Mouse (Mus musculus) layer of hippocampus, postnatal 36 days (tissue): Measurements from ENCODE around the gene Ldlrad3. TPM values are rescaled to one million over a fixed set of nuclear protein-coding genes. Genes with fewer than 3 reads are reported as not detected.

ENCODE experiments used
- DNase-seq, 2 experiments: peaks; one replicate each; pipeline ENCODE4 v3.0.0; 2022
- total RNA-seq, 2 experiments: library from RNA; stranded (reverse); gene quantifications; 2 replicates each; pipeline ENCODE4 v1.2.3; 2021

Ldlrad3 gene
- total RNA-seq, 2 experiments from 2014 or later: 9.3 to 9.4 TPM

DNA sequence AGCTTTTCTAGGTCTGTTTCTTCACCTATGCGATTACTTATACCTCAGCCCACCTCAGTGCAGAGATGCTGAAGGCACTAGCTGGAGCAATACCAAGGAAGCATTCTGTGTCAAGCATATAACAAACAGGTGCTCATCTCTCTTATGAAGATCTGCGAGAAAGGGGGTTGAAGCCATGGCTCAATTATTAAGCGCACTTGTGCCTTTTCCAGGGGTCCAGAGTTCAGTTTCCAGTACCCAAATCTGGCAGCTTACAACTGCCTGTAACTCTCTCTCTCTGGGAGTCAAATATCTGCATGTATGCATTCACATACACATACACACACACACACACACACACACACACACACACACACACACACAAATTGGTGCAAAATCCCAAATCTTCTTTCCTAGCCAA is 72.4 kb downstream of the Ldlrad3 start:
- DNase-seq: no peak

DNA sequence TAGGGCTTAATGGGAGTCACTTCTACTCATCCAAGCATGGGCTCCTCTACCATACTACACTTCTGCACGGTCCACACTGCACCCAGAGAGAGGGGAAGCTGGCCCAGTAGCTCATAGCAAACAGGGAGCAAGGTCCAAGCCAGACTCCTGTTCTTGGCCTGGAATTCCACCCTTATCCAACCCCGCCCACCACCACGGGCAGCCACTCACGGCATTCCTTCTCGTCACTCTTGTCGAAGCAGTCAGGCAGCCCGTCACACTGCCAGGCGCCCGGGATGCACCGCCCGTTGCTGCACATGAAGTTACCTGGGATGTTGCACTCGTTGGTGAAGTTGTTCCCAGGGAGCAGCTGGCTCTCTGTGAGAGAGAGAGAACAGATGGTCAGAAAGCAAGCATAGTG is 72.9 kb downstream of the Ldlrad3 start:
- DNase-seq: no peak

DNA sequence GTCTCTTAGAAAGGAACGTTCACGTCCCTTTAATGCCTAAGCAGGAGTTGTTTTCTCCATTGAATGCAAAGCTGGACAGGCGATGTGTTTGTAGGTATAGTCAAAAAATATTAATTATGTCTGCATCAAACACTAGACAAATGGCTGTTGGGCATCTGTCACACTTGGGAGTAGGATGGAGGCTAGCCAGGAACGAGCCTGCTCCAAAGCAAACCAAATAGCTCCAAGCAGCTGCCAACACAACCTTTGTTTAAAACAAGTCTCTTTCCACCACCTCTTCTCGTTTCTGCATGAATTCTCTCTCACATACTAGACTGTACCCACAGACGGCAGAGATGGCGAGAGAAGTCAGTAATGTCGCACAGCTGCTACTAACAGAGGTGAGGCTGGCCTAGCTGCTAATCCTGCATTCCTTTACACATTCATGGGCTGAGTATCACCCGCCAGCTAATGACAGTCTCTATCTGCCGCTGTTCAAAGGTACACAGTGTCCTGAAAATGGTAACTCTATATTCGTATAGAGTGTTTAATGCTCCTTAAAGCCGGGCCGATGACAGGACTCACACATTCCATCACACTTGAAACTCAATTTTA is 74.2 kb downstream of the Ldlrad3 start:
- no peak for DNase-seq

DNA sequence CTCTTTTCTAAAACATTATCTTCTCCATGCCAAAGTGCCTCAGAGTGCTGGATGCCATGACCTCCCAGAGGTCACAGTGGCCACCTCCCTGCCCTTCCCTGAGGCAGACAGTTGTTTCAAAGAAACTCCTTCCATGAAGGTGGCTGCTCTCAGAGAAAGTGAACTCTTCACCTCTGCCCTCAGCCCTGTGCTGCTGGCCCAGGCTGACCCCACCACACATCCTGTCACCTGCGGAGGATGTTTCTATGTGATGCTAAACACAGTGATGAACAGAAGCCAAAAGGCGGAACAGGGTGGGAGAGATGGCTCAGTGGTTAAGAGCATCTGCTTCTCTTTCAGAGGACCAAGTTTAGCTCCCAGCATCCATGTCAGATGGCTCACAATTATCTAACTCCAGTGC is 75.9 kb downstream of the Ldlrad3 start:
- no peak for DNase-seq

DNA sequence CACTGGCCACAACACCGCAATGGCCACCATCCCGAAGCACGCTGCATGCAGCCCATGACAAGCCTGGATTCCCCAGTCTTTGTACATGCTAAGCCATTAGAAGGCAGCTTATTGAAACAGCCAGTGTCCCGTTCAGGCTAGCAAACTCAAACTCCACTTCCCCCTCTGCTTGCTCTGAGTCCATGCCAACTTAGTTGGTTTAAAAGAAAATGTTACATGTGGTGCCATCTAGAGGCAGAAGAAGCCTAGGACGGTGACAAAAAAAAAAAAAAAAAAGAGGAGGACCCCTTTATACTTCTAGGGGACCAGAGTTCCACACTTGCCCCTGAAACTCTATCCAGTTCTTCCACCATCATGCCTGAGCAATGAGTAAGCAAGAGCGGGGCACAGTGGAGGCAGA is 78.9 kb downstream of the Ldlrad3 start:
- DNase-seq: no peak

DNA sequence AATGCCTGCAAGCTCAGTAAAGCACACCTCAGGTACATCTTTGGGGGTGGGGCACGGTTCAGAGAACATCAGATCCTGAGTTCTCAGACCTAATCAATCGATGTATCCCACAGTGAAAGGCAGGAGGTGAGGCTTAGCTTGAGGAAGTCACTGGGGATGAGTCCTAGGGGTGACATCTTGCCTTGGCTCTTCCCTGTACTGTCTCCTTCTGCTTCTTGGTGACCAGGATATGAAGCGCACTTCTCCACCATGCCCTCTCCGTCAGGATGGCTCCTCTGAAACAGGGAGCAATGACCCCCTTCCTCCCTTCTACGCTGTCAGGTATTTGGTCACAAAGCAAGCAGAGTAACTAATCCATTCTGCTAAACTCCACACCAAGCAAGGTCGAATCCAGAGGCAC is 79.5 kb downstream of the Ldlrad3 start:
- no peak for DNase-seq

DNA sequence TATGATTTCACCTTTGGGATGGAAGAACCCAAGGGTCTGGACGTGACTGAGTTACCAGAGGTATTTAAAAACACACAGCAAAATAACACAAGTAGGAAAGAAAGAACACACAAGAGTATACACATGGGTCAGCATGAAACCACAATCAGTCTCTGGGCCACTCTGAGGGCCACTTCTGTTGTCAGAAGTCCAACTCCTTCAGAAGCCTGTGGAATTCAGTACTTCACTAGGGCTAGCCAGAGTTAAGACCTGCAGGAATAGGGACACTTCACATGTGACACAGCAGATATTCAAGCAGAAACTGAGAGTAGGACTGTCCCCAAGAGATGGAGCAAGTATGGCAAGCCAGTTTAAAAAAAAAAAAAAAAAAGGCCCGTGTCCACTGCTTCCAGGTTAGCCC is 80.7 kb downstream of the Ldlrad3 start:
- no peak for DNase-seq

DNA sequence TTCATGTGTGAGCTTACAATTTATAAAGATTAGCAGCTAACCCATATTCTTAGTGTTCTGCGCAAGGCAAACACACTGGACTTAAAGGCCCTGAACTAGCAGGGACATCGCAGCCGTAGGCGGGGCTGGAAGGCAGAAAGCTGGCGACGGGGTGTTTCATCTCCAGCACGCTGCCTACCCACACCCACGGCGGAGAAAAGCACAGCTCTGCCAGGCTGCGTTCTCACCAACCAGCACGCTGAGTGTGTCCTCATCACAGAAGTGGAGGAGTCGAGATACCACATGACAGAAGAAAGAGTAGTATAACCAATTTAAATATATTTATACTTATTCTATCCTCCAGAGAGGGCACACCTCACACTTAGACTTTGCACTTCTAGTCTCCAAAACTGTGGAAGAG is 82.2 kb downstream of the Ldlrad3 start:
- DNase-seq: peak; percentile 57 to 76

DNA sequence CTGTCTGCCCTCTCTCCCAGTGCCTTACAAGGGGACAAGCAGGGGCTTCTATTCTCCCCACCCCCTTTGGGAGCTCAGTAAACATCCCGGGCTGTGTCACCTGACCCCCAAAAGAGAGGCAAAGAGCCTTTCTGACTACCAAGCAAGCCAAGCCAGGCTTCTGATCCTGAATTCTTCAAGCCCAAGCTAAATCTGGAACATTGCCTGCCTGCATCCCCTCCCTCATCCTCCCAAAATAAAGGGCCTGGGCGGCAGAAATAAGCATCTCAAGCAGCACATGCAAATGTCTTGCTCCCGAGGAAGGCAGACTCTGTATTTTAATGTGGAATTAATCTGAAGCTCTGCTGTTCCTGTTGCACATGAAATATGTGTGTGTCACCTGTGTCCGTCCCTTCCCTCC is 85.7 kb downstream of the Ldlrad3 start:
- no peak for DNase-seq

DNA sequence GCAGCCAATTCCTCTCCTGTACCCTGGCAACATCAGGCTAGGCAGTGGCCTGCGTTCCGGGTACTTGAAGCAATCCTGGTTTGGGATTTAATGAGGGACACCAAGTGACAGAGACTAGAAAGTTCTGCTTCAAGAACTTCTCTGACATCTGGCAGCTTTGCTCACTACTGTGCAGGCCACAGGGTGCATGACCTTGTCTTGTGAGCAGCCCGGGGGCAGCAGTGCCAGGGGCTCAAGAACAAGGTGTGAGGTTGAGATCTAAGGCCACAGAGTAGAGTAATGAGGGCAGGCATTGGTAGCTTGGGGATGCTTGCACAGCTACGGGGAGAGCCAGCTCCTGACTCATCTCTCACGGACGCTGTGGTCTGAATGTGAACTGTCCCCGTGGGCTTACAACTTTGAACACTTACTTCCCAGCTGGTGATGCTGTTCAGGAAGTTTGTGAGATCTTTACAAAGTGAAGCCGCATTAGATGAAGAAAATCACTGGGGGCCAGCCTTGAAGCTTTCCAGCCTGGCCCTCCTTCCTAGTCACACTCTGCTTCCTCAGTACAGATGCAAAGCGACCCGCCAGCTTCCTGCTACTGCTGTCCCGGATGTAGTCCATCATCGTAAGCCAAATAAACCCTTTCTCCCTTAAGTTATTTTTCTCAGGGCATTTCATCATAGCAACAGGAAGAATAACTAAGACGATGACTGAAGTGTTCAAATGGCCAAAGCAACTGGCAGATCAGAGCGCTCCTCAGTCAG is 86.3 kb downstream of the Ldlrad3 start:
- DNase-seq: no peak

DNA sequence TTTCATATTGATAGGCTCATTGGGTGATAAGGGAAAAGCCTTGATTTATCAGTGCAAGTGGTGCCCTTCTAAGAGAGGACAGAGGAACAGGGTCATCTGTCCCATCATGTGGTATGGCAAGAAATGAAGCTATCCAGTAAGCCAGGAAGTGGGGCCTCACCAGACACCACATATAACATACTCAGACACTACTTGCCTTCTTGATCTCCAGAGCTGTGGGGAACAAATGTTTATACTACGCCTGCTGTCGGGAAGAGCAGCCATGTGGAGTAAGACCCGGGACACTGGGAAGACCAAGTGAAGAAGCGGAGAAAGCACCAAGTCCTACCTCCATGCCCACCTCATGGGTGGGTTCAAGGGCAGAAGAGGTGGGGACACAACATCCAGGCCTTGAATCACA is 86.9 kb downstream of the Ldlrad3 start:
- no peak for DNase-seq

DNA sequence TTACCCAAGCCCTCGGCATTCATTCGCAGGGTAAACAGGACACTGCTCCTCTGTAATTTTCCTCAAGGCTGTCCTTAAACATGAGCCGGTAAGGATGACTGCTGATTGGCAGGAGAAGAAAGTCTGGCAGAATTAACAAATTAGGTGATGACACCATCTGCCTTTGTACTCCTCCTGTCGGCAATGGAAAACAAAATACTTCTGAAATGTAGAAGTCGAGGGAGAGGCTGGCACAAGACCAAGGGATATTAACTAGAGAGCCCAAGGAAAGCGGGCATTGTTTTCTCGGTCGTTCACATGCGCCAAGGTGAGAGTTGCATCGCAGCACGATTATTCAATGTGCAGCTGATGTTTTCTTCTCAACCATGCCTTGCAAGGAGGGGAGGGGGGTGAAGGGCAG is 91.4 kb downstream of the Ldlrad3 start:
- DNase-seq: no peak

DNA sequence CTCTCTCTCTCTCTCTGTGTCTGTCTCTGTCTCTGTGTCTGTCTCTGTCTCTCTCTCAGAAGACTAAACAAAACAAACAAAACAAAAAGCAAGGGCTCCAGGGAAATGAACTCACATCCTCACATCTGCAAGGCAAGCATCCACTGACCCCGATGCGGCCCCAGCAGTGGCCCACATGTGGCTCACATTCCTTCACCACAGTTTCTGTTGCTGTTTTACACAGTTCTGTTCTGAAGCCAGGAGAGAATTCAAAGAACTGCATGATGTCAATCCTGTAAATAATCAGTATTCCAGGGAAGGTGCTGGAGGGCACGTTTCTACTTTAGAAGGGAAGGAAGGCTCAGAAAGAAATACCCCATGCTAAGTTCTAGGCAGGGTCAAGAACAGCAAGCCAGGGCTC is 91.9 kb downstream of the Ldlrad3 start:
- no peak for DNase-seq

DNA sequence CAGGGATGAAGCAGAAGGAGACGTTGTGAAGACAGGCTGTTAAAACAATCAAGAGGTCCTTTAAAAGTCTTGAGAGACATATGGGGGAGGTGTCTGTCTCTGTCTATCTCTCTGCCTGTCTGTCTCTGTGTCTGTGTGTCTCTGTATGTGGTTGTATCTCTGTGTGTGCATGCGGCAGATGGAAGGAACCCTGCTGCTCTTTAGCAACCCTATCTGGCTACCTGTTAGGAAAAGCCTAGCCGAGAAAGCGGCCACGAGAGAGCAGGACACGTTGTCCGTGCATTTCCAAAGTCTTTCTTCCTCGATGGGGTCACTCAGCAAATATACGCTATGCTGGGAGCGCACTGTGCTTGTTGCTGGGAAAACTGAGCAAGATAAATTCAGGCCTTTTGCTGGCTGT is 93.6 kb downstream of the Ldlrad3 start:
- DNase-seq: no peak

DNA sequence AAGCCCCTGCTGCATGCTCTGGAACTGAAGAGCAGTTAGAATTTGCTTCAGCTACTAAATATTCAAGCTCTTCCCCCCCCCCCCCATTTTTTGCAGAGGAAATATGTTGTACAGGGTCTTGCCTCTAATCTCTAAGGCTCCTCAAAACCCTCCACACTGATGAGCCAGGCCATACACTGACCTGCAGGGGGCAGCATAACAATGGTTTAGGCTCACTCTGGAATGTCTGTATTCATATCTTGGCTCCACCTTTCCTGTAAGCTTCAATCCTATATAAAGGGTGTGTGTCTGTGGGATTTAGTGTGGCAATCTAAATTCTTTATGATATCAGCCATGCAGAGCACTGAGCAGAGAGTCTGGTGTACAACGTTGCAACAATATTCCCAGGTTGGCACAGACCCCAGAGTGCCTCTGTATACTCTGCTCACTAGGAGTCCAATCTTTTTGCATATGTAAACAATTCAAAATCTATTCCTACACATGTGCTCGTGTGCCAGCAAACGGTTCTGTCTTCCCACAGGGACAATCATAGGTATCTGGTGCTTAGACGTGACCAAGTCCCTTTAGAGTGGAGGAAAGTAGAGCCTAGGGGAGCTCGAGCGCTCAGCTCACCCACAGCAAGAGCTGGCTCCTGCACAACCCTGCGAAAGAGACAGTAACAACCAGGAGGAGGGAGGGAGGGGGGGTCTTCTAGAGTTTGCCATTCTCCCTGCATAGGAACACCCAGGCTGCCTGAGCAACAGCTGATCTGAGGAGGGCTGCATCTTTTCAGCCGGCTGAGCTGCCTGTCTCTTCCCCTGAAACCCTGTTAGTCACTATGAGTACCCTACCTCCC is 94.5 kb downstream of the Ldlrad3 start:
- peak; percentile 61 to 72 for DNase-seq

DNA sequence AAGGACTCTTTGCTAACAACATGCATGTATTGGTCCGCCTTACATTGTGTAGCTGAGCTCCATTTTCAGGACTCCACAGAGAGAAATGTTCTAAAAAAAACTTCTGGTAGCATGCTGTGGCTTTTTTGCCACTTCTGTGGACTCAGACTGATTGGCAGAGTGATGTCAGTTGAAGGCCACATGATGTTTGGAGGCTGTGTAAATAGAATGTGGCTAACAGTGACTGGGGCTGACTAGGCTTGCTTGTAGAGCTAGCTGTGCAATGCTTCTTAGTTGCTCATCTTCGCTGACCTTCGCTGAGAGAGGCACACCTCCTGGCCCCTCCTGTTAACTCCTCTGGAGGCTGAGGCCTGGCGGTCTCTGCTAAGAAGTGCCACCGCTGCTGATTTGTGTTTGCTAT is 98.4 kb downstream of the Ldlrad3 start:
- no peak for DNase-seq

DNA sequence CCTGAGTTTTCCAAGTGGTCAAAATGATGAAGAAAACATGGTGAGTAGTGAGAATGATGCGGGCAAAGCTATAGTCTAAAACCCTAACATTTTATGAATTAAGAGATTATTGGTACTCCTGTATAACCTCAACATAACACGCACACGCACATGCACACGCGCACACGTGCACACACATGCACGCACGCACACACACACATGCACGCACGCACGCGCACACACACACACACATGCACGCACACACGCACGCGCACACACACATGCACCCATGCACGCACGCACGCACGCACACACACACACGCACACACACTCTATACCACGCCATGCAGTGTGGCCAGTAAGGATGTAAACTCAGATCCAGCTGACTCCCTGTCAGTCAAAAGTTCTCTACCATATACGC is 99.6 kb downstream of the Ldlrad3 start:
- no peak for DNase-seq

DNA sequence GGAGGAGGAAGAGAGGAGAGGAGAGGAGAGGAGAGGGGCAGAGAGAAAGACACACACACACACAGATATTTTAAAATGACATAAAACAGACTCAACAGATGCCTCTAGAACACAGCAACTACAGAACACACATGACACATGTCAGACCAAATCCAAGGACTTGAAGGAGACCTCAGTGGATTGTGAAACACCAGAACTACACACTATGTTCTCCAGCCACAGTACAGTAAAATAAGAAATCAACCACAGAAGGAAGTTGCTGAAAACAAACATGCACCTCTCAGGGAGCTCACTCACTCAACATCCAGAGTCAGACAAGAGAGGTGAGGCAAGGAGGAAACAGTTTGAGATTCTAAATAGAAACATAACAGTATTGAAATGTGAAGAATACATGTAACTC is 103.4 kb downstream of the Ldlrad3 start:
- no peak for DNase-seq

DNA sequence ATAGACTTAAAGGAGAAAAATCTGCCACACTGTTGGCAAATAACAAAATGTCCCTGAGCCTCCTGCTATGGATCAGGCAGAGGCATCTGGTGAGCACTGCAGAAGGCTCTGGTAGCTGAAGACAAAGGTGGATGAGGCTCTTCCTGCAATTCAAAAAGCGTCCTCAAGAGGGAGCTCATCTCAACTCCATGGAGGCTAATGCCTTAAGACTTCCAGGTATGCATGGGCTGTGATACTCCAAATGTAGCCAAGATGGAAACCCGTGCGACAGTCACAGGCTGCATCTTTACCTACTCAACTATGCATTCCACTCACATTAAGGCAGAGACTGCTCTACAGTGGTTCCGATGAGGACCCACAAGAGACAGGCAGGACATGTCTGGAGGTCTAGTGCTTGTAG is 108.6 kb downstream of the Ldlrad3 start:
- DNase-seq: peak in 1 of 2 experiments; percentile 42

DNA sequence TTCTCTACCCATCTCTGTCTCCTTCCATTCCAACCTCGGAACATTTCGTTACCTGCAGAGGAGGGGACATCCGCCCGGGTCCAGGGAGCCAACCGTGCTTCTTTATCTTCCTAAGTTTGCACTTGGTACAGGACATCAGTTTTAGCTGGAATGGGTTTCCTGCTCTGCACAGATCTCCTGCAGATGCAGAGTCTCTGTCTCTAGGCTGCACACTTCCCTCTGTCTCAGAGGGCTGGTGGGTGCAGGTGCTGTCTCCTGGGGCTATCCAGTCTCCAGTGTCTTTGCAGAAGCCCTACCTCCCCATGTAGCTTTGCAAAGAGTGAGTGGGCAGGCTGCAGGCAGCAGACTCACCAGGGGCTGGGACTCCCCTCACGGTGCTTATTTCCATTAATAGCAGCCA is 109.9 kb downstream of the Ldlrad3 start:
- no peak for DNase-seq

DNA sequence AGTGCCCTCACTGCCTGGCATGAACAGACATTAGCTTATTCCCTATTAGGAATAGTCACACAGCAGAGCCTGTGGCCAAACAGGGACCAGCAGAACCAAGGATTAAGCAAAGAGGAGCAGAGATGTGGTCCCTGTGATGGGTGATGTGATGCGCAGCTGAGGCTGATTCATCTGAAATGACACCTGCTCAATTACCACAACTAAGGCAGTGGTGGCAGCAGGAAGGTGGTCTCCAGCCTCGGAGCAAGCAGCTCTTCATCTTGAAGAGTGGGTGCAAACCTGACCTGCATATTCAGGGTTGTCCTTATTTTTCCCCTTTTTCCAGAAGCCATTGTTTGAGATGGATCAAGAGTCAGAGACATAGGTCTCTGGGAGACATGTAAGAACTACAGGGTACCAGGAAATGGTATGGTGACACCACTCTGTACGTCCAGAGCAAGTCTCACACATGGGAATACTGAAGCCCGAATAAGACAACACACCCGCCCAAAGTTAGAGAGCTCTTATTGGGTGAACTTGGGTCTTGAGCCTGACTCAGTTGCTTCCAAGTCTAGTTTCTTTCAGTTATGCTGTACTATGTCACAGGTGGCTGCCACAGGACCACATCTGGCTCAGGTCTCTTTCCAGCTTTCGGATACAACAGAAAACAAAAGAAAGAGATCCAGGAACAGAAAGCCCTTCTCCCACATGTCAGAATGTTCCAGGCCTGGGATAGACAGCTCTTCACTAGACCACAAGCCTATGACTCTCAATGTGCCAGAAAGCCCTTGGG is 112.7 kb downstream of the Ldlrad3 start:
- DNase-seq: no peak

DNA sequence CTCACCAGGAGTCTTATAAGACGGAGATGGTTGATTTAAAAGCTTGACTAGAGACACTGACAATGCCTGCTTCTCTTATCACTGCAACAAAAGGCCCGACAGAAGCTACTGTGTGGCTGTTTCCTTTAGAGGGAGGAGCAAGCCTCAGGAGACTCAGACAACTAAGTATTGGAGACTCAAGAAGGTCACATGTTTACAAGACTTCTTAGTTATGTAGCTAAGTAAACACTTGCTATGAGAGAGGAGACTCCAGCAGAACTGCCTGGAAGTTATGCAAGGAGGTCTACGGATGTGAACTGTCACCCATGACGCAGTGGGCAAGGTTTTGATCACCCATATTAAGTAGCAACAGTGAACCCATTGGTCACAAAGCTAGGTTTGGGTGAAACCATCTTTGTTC is 113.3 kb downstream of the Ldlrad3 start:
- DNase-seq: no peak
